Mouse (Mus musculus) urinary bladder, postnatal 25 days (tissue): Measurements from ENCODE around the gene Vmn1r29.
"Not testable (repeated sequence)": the region's sequence is repeated elsewhere in the genome, so short reads cannot be mapped to it uniquely, and the experiment has no call there.

Experiments
- DNase-seq: peaks from one replicate; pipeline ENCODE4 v3.0.0; 2022; ENCODE audit warnings: low spot score

Gene Vmn1r29

GRCm38 (mm10) chr6:58301249-58301648, at the start of gene Vmn1r29:
TSS of gene Vmn1r29 (plus strand) at chr6:58301549.
- no peak for DNase-seq

- no peak for DNase-seq
These were observed 39.6 kb upstream of the Vmn1r29 start, which contains the start of gene Vmn1r28 for GRCm38 (mm10) chr6:58261737-58262136. TSS of gene Vmn1r28 (plus strand) at chr6:58262037.

- not testable (repeated sequence) for DNase-seq
These were observed 21.7 kb upstream of the Vmn1r29 start for GRCm38 (mm10) chr6:58279661-58280060.

- no peak for DNase-seq
These were observed 9.1 kb upstream of the Vmn1r29 start for GRCm38 (mm10) chr6:58292201-58292600.

GRCm38 (mm10) chr6:58298511-58298910, 2.8 kb upstream of the Vmn1r29 start:
- DNase-seq, result not testable (repeated sequence)

- DNase-seq, result not testable (repeated sequence)
These were observed 29.3 kb downstream of the Vmn1r29 start for GRCm38 (mm10) chr6:58330686-58331085.
